Mouse (Mus musculus): ENCODE data around the gene Cdc42.

The Cdc42 gene

GRCm38 (mm10) chr4:137282584-137283406 is 74.7 kb downstream of the Cdc42 start:
- DNase-seq, result peak; percentile 52

- DNase-seq, result no peak
Measured at GRCm38 (mm10) chr4:137282122-137282521, 75.4 kb downstream of the Cdc42 start.

DNA sequence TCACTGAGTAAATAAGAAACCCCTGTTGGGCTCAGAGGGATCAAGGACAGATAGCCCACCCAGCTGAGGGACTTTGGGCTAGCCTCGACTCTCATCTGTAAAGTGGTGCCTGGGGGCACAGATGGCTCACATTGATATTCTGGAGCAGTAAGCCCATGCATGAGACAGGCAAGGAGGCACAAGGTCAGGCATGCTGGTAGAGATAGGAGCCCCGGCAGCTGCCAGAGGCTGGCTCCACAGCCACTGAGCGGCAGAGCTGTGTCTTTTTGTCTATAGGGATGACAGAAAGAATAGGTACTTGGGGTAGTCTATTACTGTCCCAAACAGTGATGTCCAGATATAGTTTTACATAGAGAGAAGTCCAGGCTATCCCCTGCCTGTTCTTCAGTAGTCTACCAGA is 76.2 kb downstream of the Cdc42 start:
- no peak for DNase-seq

- no peak for DNase-seq
Measured at GRCm38 (mm10) chr4:137279346-137279745, 78.2 kb downstream of the Cdc42 start.

DNA sequence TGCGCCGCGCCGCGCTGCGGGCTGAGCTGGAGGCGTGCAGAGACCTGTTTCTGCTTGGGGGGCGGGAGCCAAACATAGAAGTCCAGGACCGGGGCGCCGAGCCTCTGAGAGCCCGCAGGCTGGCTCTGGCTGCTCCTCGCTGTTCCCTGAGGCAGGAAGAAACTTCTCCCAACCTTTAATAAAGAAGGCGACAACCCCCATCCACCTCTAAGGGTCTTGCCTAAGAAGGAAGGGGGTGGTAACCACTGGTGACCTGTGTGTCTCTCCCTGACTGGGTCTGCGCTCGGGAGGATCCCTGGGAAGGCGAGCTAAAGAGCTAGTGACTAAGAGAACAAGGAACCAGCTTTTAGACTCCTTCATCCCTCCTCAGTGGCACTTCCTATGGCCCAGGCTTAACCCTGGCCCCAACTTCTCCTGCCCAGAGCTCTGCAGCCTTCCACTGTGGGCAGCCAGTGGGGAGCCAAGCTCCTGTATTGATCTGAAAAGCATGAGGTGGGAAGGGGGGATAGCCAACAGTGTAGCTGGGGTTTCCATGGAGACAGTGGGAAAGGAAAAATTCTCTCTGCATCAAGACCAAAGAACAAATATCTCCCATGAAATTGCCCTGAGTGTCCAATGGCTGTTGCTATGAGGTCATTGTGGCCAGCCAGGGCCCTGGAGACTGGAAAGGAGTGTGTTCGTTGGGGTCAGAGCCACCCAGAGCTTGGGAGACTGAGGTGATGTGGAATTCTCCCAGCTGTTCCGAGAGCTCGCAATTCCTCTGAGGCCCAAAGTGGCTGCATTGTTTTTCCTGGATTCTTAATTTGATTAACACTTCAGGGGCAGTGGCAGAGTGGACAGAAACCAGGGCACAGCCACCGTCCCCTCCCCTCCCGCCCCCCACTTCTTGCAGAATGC is 79.1 kb downstream of the Cdc42 start:
- DNase-seq, result peak; percentile 27

- DNase-seq, result no peak
Measured at GRCm38 (mm10) chr4:137277600-137278143, 79.8 kb downstream of the Cdc42 start.

GRCm38 (mm10) chr4:137277166-137277513 is 80.4 kb downstream of the Cdc42 start, which contains the start of gene Wnt4:
Gene Wnt4 (plus strand): TSS chr4:137277489.
- DNase-seq, result peak; percentile 67

GRCm38 (mm10) chr4:137276443-137277165 is 80.9 kb downstream of the Cdc42 start:
- no peak for DNase-seq

DNA sequence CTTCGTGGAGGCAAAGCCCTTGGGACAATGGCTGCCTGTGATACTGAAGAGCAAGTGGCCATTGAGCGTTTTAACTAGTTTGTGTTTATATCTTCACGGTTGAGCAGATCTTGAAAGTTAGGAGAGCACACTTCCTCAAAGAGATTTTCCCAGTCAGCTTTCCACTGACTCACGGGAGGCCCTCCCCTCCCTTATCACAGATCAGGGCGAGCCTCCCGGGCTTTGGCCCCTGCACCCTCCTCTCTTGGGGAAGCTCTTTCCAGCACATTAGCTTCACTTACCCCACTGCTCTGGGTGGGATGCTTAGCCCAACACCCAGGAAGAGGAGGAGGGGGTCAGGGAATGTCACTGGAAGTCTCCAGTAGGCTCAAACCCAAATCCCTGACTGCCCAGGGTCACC is 83.2 kb downstream of the Cdc42 start:
- DNase-seq, result peak; percentile 66

DNA sequence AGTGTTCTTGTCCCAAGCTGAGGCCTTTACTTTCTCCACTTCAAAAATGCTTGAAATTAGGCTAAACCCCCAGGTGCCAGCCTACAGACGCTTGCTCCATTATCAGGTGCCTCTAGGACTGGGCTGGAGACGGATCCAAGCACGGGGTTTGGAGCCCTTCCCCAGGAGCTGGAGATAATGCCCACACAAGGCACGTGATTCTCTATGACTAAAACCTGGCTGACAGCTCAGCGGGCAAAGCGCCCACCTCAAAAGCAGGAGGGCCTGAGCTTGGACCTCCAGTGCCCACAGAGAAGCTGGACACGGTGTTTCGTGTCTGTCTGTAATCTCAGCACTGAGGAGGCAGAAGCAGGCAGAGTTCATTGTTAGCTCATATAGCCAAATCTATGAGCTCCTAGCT is 85.7 kb downstream of the Cdc42 start:
- DNase-seq, result no peak
